Mouse (Mus musculus) bone marrow macrophage, adult 2 months (primary cell): ENCODE measurements around the gene Abi2.

Experiments
- CTCF ChIP-seq: IDR thresholded peaks from 2 replicates; pipeline ENCODE4 v1.5.1; 2012; ENCODE audit warnings: low read depth, mild to moderate bottlenecking, low read length, moderate library complexity
- POLR2A ChIP-seq: IDR thresholded peaks from 2 replicates; pipeline ENCODE4 v1.6.1; 2012; ENCODE audit warnings: mild to moderate bottlenecking, low read depth, low read length, borderline replicate concordance

- TF ChIP-seq CTCF = no peak
- no peak for TF ChIP-seq POLR2A
Measured at GRCm38 (mm10) chr1:60449896-60450295, 40.5 kb downstream of the Abi2 start.
